Mouse (Mus musculus) left cerebral cortex, postnatal 10 days (tissue): ENCODE data around the gene Npl. TPM values are rescaled to one million over a fixed set of nuclear protein-coding genes. Genes with fewer than 3 reads are reported as not detected.

Source experiments
- total RNA-seq, 2 experiments: library from RNA; stranded (reverse); gene quantifications; 2 replicates each; pipeline ENCODE4 v1.2.3; 2021

The Npl gene
- total RNA-seq, 2 experiments from 2014 or later, result 5.8 to 5.9 TPM

Other genes with a start within 250 kb of the Npl start
- gene Lamc1, start 217.3 kb downstream of the Npl start, total RNA-seq, result 10 to 100 TPM; 42.6 to 44.3 TPM
- gene Shcbp1l, start 124.9 kb downstream of the Npl start, total RNA-seq, result 1 to 10 TPM; 2.7 to 3.2 TPM
- 100 to 1,000 TPM; 127 to 134 TPM for gene Dhx9, start 62.4 kb downstream of the Npl start, total RNA-seq
- gene Rgs8, start 103.0 kb upstream of the Npl start, total RNA-seq, result 10 to 100 TPM; 24.3 to 34.0 TPM
- 1 to 10 TPM; 5.5 to 6.2 TPM for gene Rgs16, start 190.3 kb upstream of the Npl start, total RNA-seq
- 10 to 100 TPM; 13.2 to 13.5 TPM for gene Rnasel, start 199.4 kb upstream of the Npl start, total RNA-seq